Mouse (Mus musculus) T-helper 2 cell (primary cell): ENCODE data around the gene Esr1.
"Not testable (repeated sequence)": the region's sequence is repeated elsewhere in the genome, so short reads cannot be mapped to it uniquely, and the experiment has no call there.

ENCODE experiments used
- in situ Hi-C: fragments of 300-600 bp; cut with MboI, MseI; formaldehyde crosslinking; loops from one replicate; pipeline ENCODE4 v1.15.1; 2025; ENCODE audit warnings: high pct_unique_total_duplicates

Esr1 gene

GRCm38 (mm10) chr10:4694336-4694865 lies 83.0 kb downstream of the Esr1 start:
- in situ Hi-C loops: no loop called here

- in situ Hi-C loops: no loop called here
Observed at GRCm38 (mm10) chr10:4709915-4710314, 98.5 kb downstream of the Esr1 start.

- in situ Hi-C loops: no loop called here
Observed at GRCm38 (mm10) chr10:4711434-4711833, 100.0 kb downstream of the Esr1 start.

GRCm38 (mm10) chr10:4712061-4712908 lies 100.9 kb downstream of the Esr1 start:
- in situ Hi-C loops: no loop called here

- in situ Hi-C loops: no loop called here
Observed at GRCm38 (mm10) chr10:4713398-4713797, 102.0 kb downstream of the Esr1 start.

- in situ Hi-C loops: no loop called here
Observed at GRCm38 (mm10) chr10:4724851-4725250, 113.5 kb downstream of the Esr1 start.

- in situ Hi-C loops: no loop called here
Observed at GRCm38 (mm10) chr10:4726141-4726540, 114.7 kb downstream of the Esr1 start.

- in situ Hi-C loops: no loop called here
Observed at GRCm38 (mm10) chr10:4732328-4732727, 120.9 kb downstream of the Esr1 start.

- in situ Hi-C loops: no loop called here
Observed at GRCm38 (mm10) chr10:4733987-4734386, 122.6 kb downstream of the Esr1 start.

- in situ Hi-C loops: no loop called here
Observed at GRCm38 (mm10) chr10:4734942-4735341, 123.5 kb downstream of the Esr1 start.

GRCm38 (mm10) chr10:4738311-4738710 lies 126.9 kb downstream of the Esr1 start:
- in situ Hi-C loops: no loop called here

- in situ Hi-C loops: not testable (repeated sequence)
Observed at GRCm38 (mm10) chr10:4751091-4751490, 139.7 kb downstream of the Esr1 start.

- in situ Hi-C loops: no loop called here
Observed at GRCm38 (mm10) chr10:4752977-4753376, 141.6 kb downstream of the Esr1 start.

- in situ Hi-C loops: loop anchor here (10.0 kb wide), 1 partner anchor 931 kb away; no protein-coding TSS in a partner anchor
Observed at GRCm38 (mm10) chr10:4775541-4775940, 164.1 kb downstream of the Esr1 start.

GRCm38 (mm10) chr10:4776007-4776713 lies 164.8 kb downstream of the Esr1 start:
- in situ Hi-C loops: loop anchor here (10.0 kb wide), 1 partner anchor 931 kb away; no protein-coding TSS in a partner anchor

- in situ Hi-C loops: loop anchor here (10.0 kb wide), 1 partner anchor 932 kb away; no protein-coding TSS in a partner anchor
Observed at GRCm38 (mm10) chr10:4776714-4777090, 165.3 kb downstream of the Esr1 start.

- in situ Hi-C loops: loop anchor here (10.0 kb wide), 1 partner anchor 933 kb away; no protein-coding TSS in a partner anchor
Observed at GRCm38 (mm10) chr10:4777996-4778395, 166.6 kb downstream of the Esr1 start.

- in situ Hi-C loops: no loop called here
Observed at GRCm38 (mm10) chr10:4780926-4781325, 169.5 kb downstream of the Esr1 start.

GRCm38 (mm10) chr10:4787003-4787628 lies 175.7 kb downstream of the Esr1 start:
- in situ Hi-C loops: no loop called here

- in situ Hi-C loops: no loop called here
Observed at GRCm38 (mm10) chr10:4798268-4798808, 186.9 kb downstream of the Esr1 start.

- in situ Hi-C loops: no loop called here
Observed at GRCm38 (mm10) chr10:4824366-4824765, 213.0 kb downstream of the Esr1 start.

- in situ Hi-C loops: no loop called here
Observed at GRCm38 (mm10) chr10:4830592-4830991, 219.2 kb downstream of the Esr1 start.
